In the genomic region with DNA sequence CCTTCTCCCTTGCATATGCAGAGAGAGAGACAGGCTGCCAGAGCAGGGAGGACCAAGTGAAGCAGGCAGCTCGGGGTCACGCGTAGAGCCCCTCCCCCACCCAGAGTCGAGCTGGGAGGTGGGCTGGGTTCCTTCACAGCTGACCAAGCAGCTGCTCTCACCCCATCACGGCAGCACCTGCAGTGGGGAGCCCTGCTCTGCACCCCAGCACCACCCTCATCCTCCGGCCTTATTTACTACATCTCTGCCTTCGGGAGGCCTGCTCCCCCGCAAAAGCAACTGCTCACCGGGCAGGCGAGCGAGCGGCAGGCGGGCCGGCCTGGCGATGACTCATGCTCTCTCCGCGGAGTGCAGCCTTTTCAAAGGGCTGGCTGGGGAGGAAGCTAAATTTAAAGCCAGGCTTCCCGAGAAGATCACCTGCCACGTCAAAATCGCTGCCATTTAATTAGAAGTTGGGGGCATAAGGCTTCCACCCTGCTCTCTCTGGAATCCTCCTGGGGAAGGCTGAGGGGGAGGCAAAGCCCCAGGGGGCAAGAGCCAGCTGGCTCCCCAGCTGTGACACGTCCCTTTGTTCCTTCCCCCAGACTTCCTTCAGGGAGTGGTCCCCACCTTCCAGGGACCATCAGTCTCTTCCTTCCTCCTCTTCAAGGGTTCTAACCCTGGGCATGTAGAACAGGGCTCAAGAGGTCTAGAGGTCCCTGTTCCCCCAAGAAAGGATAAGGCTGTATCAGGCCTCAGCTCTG, we compare ENCODE assay signal across 8 mouse cellular contexts. TPM values are rescaled to one million over a fixed set of nuclear protein-coding genes. Genes with fewer than 3 reads are reported as not detected.
DNase-seq lines count a peak whose midpoint lies in the region; ATAC-seq and TF ChIP-seq lines count a peak whose summit lies in the region.

No protein-coding gene starts in this region.

- no peaks in the 10 kb centered on the region for H3K36me3 ChIP-seq in hindbrain, embryonic 12.5 days
- H3K36me3 ChIP-seq in limb, embryonic 14.5 days (ENCODE audit: control insufficient read depth, insufficient read depth, low read length): no peaks in the 10 kb centered on the region

- peak overlapping the region; percentile 8; the same call in 1 of the 2 replicates for H3K4me3 ChIP-seq in hindbrain, embryonic 12.5 days
- H3K4me3 ChIP-seq in limb, embryonic 14.5 days (replicated peaks; ENCODE audit: low read length): peak overlapping the region; percentile 14; the same call in 1 of the 2 replicates

- intact Hi-C loops in heart, postnatal 25 days (cut with DNase I): loop anchor here (5.0 kb wide), 1 partner anchor 238 kb away; no protein-coding TSS in a partner anchor

- TF ChIP-seq POLR2A in limb, embryonic 14.5 days (IDR thresholded peaks at IDR 0.05; ENCODE audit: borderline replicate concordance, extremely low read depth, insufficient read depth, insufficient read length): no peak

- DNase-seq in heart, adult 11 months: peak; percentile 93
- DNase-seq in heart, postnatal 25 days (ENCODE audit: low spot score): no peak
- DNase-seq in cerebellum, adult 8-10 months: peak; percentile 60
- peak; percentile 27 for DNase-seq in limb, embryonic 14.5 days (ENCODE audit: low spot score)
- DNase-seq in testis, postnatal 14 days (ENCODE audit: low spot score): peak; percentile 30

- H3K4me1 ChIP-seq in hindbrain, embryonic 12.5 days: peaks cover 24% of the 10 kb centered on the region
- H3K4me1 ChIP-seq in limb, embryonic 14.5 days (ENCODE audit: control insufficient read depth, insufficient read depth, low read length): peaks cover 10% of the 10 kb centered on the region

- ATAC-seq in frontal cortex, adult (ENCODE audit: low TSS enrichment): peak; percentile 93
- 0 out of 2 replicates have a peak, but pooled peaks have one; percentile 12 for ATAC-seq in hindbrain, embryonic 12.5 days (ENCODE audit: low FRiP score)
- peak; percentile 63 for ATAC-seq in limb, embryonic 14.5 days (ENCODE audit: low FRiP score, low read depth)
- 0 out of 2 replicates have a peak, but pooled peaks have one; percentile 15 for ATAC-seq in monocyte, adult 5-6 weeks (replicated peaks; ENCODE audit: insufficient number of reproducible peaks, low FRiP score, low TSS enrichment, poor library complexity, severe bottlenecking)

- H3K9me3 ChIP-seq in hindbrain, embryonic 12.5 days (replicated peaks): no peaks in the 10 kb centered on the region
- H3K9me3 ChIP-seq in limb, embryonic 14.5 days (ENCODE audit: control insufficient read depth, low read length): no peaks in the 10 kb centered on the region

- WGBS in hindbrain, embryonic 12.5 days: 2% methylated on average over 17 of the region's 21 CpGs
- WGBS in limb, embryonic 14.5 days: 7% methylated on average over 21 of the region's 21 CpGs

- peaks cover 39% of the 10 kb centered on the region for H3K27me3 ChIP-seq in hindbrain, embryonic 12.5 days
- peaks cover 33% of the 10 kb centered on the region for H3K27me3 ChIP-seq in limb, embryonic 14.5 days (ENCODE audit: control insufficient read depth, insufficient read depth, low read length)

- peak overlapping the region; percentile 44 for H3K27ac ChIP-seq in hindbrain, embryonic 12.5 days
- no peak overlapping the region for H3K27ac ChIP-seq in limb, embryonic 14.5 days (replicated peaks; ENCODE audit: low read depth, low read length)

- peak overlapping the region; percentile 47 for H3K4me2 ChIP-seq in hindbrain, embryonic 12.5 days (replicated peaks)
- H3K4me2 ChIP-seq in limb, embryonic 14.5 days (replicated peaks; ENCODE audit: low read depth, low read length, severe bottlenecking): peak overlapping the region; percentile 40

- H3K9ac ChIP-seq in hindbrain, embryonic 12.5 days: 0 out of 2 replicates have a peak overlapping the region, but pooled peaks have one; percentile 23
- H3K9ac ChIP-seq in limb, embryonic 14.5 days (ENCODE audit: low read depth, low read length, severe bottlenecking): peak overlapping the region; percentile 36; the same call in 1 of the 2 replicates

RNA-seq across cellular contexts. Expression of a gene that starts 3.7 kb away (rescaled TPM):
- total RNA-seq in heart, postnatal 25 days (2021): 1 to 10 TPM in 1 of 2 experiments, under 1 TPM in 1; 0.75 to 2.4 TPM
- 9.4 and 10.8 TPM in 2 replicates for polyA plus RNA-seq in hindbrain, embryonic 12.5 days (2016; fragmentation: Nextera tagmentation; extraction: Ambion mirVana)
- 7.7 and 8.7 TPM in 2 replicates for polyA plus RNA-seq in limb, embryonic 14.5 days (2012; rRNA removed)
- 4.9 and 5.8 TPM in 2 replicates for polyA plus RNA-seq in limb, embryonic 14.5 days (2014; fragmentation: Nextera tagmentation; extraction: Ambion mirVana)
- not detected in 3 replicates for total RNA-seq in monocyte, adult 5-6 weeks (2017)

Comparison
In these comparisons a context has a peak if more than half of its experiments do, and no peak if none do; other contexts are left out.
1. ATAC-seq: peak in every context shown above with its lines; median percentile 93 in frontal cortex, adult; 63 in limb, embryonic 14.5 days; 15 in monocyte, adult 5-6 weeks; 12 in hindbrain, embryonic 12.5 days.